Mouse (Mus musculus): ENCODE results near the gene Casc1. TPM values are rescaled to one million over a fixed set of nuclear protein-coding genes. Genes with fewer than 3 reads are reported as not detected.
"Not testable (repeated sequence)": the region's sequence is repeated elsewhere in the genome, so short reads cannot be mapped to it uniquely, and the experiment has no call there.

The Casc1 gene
- polyA plus RNA-seq, 1 experiment from 2014 or later, result 0.70 TPM

DNA sequence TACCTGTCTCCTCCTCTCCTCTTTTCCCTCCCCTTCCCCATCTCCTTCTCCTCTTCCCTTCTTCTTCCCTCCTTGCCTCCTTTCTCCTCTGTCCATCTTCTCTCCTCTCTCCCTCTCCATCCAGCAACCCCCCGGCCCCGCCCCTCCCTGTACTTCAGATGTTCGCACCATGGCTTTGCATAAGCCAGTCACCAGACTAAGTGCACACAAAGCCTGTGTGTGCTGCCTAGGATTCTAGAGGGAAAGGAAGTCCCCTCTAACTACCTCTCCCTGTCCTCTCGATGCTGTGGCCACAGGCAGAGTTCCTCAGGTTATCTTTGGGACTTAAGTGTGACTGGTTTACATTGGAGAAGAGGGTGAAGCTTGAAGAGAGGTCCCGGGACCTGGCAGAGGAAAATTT lies 50.2 kb downstream of the Casc1 start:
- 66% methylated on average over 5 of the region's 5 CpGs for WGBS
- no peak overlapping the region for H3K4me2 ChIP-seq (replicated peaks)
- H3K27ac ChIP-seq (replicated peaks), result no peak overlapping the region
- no peaks in the 10 kb centered on the region for H3K4me1 ChIP-seq
- H3K9me3 ChIP-seq, result no peaks in the 10 kb centered on the region
- H3K9ac ChIP-seq (replicated peaks), result no peak overlapping the region
- H3K4me3 ChIP-seq, result no peak overlapping the region
- no peaks in the 10 kb centered on the region for H3K27me3 ChIP-seq
- H3K36me3 ChIP-seq, result no peaks in the 10 kb centered on the region
- ATAC-seq (ENCODE audit: low FRiP score, low read depth), result no peak

DNA sequence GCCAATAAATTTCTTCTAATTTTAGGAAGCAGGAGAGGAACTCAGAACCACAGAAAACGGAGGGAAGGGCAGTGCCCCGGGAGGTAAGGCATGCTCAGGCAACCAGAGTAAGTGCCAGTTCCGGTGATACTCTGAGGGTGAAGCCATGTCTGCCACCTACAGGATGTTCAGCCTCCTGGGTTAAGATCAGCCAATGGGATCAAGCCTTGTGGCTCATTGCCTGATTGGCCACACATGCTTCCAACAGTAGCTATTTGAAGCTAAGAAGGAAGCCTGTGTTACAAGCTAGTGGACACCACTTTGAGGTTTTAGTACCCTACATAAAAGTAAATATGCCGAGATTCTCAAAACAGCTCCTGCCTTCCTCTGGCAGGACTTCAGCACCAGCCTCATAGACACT lies 52.2 kb downstream of the Casc1 start:
- no peaks in the 10 kb centered on the region for H3K9me3 ChIP-seq
- H3K36me3 ChIP-seq, result no peaks in the 10 kb centered on the region
- no peaks in the 10 kb centered on the region for H3K4me1 ChIP-seq
- no peak overlapping the region for H3K4me3 ChIP-seq
- WGBS, result 76% methylated on average over 4 of the region's 4 CpGs
- no peak overlapping the region for H3K9ac ChIP-seq (replicated peaks)
- no peak overlapping the region for H3K4me2 ChIP-seq (replicated peaks)
- no peak overlapping the region for H3K27ac ChIP-seq (replicated peaks)
- no peaks in the 10 kb centered on the region for H3K27me3 ChIP-seq
- ATAC-seq (ENCODE audit: low FRiP score, low read depth), result no peak

DNA sequence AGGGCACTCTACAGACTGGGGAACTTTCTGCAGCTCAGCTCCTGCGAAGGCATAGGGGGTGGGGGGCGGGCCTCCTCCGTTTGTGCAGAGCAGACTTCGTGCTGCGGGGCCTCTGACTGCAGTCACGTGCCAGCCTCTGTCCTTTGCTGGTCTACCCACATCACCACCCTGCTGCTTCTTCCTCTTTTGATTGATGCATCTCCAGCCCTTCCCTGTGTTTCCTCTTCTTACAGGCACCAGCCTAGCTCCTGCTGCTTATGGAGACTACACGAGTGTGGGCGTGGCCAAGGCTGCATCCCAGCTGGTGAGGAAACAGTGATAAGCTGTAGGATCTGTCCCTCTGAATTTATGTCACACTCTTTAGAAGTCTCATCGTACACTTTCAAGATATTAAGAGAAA lies 61.8 kb downstream of the Casc1 start:
- no peak for ATAC-seq (ENCODE audit: low FRiP score, low read depth)
- H3K4me2 ChIP-seq (replicated peaks), result no peak overlapping the region
- H3K9ac ChIP-seq (replicated peaks), result no peak overlapping the region
- WGBS, result 63% methylated on average over 9 of the region's 9 CpGs
- H3K4me3 ChIP-seq, result no peak overlapping the region
- H3K9me3 ChIP-seq, result no peaks in the 10 kb centered on the region
- H3K27ac ChIP-seq (replicated peaks), result no peak overlapping the region
- H3K36me3 ChIP-seq, result no peaks in the 10 kb centered on the region
- no peaks in the 10 kb centered on the region for H3K27me3 ChIP-seq
- H3K4me1 ChIP-seq, result no peaks in the 10 kb centered on the region

DNA sequence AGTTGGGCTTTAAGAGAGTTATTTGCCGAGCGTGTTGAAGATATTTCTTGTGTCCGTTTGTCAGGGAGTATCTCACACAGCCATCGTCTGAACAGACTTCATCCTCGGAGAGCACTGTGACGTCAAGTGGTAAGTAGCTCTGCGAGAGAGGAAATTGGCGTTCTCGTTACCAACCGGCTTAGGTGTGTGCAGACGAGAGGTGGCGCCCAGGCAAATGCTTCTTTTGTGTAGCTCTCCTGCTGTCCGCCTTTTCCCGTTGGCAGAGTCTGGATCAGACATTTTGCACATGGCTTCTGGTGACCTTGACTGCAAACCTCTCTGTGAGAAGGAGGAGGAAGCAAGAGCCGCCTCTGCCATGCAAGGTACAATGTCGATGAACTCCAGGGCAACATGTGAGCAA lies 63.1 kb downstream of the Casc1 start:
- H3K4me1 ChIP-seq, result no peaks in the 10 kb centered on the region
- no peaks in the 10 kb centered on the region for H3K36me3 ChIP-seq
- H3K4me2 ChIP-seq (replicated peaks), result no peak overlapping the region
- H3K9me3 ChIP-seq, result no peaks in the 10 kb centered on the region
- no peak for ATAC-seq (ENCODE audit: low FRiP score, low read depth)
- H3K4me3 ChIP-seq, result no peak overlapping the region
- no peak overlapping the region for H3K27ac ChIP-seq (replicated peaks)
- WGBS, result 79% methylated on average over 16 of the region's 16 CpGs
- no peaks in the 10 kb centered on the region for H3K27me3 ChIP-seq
- no peak overlapping the region for H3K9ac ChIP-seq (replicated peaks)

DNA sequence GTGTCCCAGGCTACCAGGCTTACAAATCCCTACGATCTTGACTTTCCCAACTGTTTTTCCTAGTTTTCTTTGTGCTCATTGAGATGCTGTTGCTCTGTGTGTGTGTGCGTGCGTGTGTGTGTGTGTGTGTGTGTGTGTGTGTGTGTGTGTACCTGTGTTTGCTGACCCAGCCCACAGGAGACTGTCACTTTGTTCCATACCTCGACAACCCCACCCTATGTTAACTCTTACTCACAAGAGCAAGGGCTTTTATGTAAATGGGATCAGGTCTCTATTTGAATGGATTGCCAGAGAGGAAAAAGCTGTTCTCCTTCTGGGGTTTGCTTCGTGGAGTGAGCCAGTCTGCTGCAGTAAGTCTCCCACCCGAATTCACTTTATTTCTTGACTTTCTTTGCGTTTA lies 65.6 kb downstream of the Casc1 start:
- Histone ChIP-seq H3K4me2 (replicated peaks) (no peak overlapping the region), H3K27ac (replicated peaks) (no peak overlapping the region), H3K9ac (replicated peaks) (no peak overlapping the region), H3K4me1 (no peaks in the 10 kb centered on the region), H3K36me3 (no peaks in the 10 kb centered on the region), H3K9me3 (no peaks in the 10 kb centered on the region), H3K27me3 (no peaks in the 10 kb centered on the region), H3K4me3 (no peak overlapping the region)
- no peak for ATAC-seq (ENCODE audit: low FRiP score, low read depth)
- WGBS, result 61% methylated on average over 7 of the region's 7 CpGs

DNA sequence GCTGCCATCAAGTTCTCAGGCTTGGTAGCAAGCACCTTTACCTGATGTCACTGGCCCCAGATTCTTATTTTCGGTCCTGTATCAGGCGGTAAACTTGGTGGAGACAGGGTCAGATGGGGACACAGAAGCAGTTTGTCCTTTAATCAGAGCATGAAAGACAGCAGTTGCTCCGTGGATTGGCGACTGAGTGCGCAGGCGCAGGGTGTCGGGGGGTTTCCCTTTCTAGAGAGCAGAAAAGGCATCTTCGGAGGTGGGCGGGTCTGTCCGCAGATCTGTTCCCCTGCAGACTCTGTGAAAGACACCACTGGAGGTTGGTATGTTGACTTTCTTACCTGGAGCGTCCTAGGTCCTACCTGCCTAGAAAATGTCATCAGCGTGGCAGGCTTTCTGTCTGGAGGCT lies 69.0 kb downstream of the Casc1 start:
- Histone ChIP-seq H3K27ac (replicated peaks) (no peak overlapping the region), H3K4me2 (replicated peaks) (no peak overlapping the region), H3K9ac (replicated peaks) (no peak overlapping the region), H3K9me3 (no peaks in the 10 kb centered on the region), H3K4me1 (no peaks in the 10 kb centered on the region), H3K27me3 (no peaks in the 10 kb centered on the region), H3K36me3 (no peaks in the 10 kb centered on the region), H3K4me3 (no peak overlapping the region)
- 87% methylated on average over 12 of the region's 12 CpGs for WGBS
- ATAC-seq (ENCODE audit: low FRiP score, low read depth), result no peak

DNA sequence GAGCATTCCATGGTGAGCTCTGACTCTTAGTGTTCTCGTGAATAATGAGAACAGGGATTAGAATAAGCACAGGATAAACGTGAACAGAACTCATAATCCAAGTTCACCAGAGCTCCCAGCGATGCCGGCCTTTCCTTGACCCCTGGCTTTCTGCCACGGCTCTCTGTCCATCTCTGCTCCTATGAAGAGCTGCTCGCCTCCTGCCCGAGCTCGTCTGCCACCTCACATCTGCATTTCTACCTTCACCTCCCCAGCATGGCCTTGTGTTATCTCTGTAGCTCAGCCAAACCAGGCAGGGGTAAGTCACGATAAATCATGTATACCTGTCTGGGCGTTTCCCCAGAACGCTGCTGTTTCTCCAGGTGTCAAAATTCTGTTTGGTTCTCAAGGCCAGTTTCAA lies 70.1 kb downstream of the Casc1 start:
- H3K27me3 ChIP-seq, result no peaks in the 10 kb centered on the region
- no peak overlapping the region for H3K9ac ChIP-seq (replicated peaks)
- no peaks in the 10 kb centered on the region for H3K4me1 ChIP-seq
- H3K4me2 ChIP-seq (replicated peaks), result no peak overlapping the region
- 66% methylated on average over 11 of the region's 11 CpGs for WGBS
- no peak for ATAC-seq (ENCODE audit: low FRiP score, low read depth)
- no peak overlapping the region for H3K4me3 ChIP-seq
- H3K36me3 ChIP-seq, result no peaks in the 10 kb centered on the region
- no peak overlapping the region for H3K27ac ChIP-seq (replicated peaks)
- no peaks in the 10 kb centered on the region for H3K9me3 ChIP-seq

DNA sequence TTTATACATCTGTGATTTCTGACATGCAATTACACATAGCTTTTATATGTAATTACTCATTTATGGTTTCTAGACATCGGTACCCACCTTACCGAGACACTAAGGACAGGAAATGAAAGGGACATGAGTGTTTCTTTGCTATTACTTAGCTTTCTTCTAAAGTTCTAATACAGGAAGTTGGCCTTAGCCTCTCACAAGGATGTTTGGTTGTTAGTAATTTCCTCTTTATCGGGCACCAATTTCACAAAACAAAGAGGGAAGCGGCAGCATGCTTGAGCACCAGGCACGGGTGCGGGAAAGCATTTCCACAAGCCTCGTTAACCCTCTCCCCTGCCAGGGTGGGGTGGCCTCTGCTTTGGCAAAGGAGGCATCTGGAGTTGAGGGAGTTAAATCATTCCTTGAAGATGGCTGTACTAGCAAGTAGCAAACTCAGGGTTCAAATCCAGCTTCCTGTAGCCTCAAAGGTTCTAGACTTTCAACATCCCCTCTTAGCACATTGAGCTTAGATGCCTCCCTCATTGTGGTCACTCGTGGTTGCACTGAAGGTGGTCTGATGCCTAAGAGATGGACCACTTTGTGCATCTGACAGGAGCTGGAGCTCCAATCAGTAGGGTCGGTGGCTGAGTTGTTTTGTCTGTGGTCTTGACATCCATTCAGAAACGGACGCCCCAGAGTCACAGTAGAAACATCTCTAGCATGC lies 70.9 kb downstream of the Casc1 start:
- no peaks in the 10 kb centered on the region for H3K36me3 ChIP-seq
- 89% methylated on average over 11 of the region's 11 CpGs for WGBS
- H3K4me2 ChIP-seq (replicated peaks), result no peak overlapping the region
- no peak overlapping the region for H3K4me3 ChIP-seq
- ATAC-seq (ENCODE audit: low FRiP score, low read depth), result no peak
- no peaks in the 10 kb centered on the region for H3K27me3 ChIP-seq
- no peaks in the 10 kb centered on the region for H3K4me1 ChIP-seq
- no peak overlapping the region for H3K27ac ChIP-seq (replicated peaks)
- H3K9ac ChIP-seq (replicated peaks), result no peak overlapping the region
- no peaks in the 10 kb centered on the region for H3K9me3 ChIP-seq

DNA sequence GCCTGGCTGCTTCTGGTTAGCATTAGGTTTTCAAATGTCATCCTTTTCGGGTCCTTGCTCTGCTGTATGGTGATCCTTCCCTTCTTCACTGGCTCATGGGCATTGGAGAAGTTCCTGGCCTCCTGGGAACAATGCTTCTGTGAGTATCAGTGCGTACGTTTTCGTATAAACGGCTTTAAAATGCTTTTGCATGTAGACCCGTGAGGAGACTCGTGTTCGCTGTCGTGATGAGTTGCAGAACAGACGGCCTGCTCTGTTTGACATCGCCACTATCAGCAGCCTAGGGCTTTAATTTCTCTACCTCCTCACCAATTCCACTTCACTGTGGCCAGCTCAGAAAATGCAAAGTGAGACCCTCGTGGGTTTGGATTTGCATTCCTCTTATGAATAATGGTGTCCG lies 71.6 kb downstream of the Casc1 start:
- H3K27ac ChIP-seq (replicated peaks), result no peak overlapping the region
- no peak overlapping the region for H3K9ac ChIP-seq (replicated peaks)
- ATAC-seq (ENCODE audit: low FRiP score, low read depth), result no peak
- H3K27me3 ChIP-seq, result no peaks in the 10 kb centered on the region
- no peak overlapping the region for H3K4me3 ChIP-seq
- H3K4me2 ChIP-seq (replicated peaks), result no peak overlapping the region
- no peaks in the 10 kb centered on the region for H3K9me3 ChIP-seq
- H3K36me3 ChIP-seq, result no peaks in the 10 kb centered on the region
- H3K4me1 ChIP-seq, result no peaks in the 10 kb centered on the region
- 88% methylated on average over 13 of the region's 13 CpGs for WGBS

DNA sequence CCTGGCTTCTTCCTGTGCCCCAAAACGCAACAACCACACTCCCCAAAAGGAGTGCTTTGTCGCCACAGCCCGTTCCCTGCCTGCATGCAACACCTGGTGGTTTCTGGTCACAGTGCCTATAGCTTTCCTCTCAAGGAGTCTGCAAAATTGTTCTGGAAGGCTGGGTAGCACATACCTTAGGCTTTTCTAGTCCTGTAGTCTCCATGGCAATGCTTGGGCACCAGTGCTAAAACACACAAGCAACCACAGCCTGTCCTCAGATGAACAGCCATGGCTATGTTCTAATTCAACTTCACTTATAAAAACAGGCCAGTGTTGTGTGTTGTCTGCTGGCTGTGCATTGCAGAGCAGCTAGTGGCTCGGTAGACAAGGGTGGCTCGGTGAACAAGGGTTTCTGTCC lies 74.0 kb downstream of the Casc1 start:
- Histone ChIP-seq H3K9ac (replicated peaks) (no peak overlapping the region), H3K4me3 (no peak overlapping the region), H3K9me3 (no peaks in the 10 kb centered on the region), H3K27ac (replicated peaks) (no peak overlapping the region), H3K36me3 (no peaks in the 10 kb centered on the region), H3K27me3 (no peaks in the 10 kb centered on the region), H3K4me2 (replicated peaks) (no peak overlapping the region), H3K4me1 (peaks cover 3% of the 10 kb centered on the region; the same call in 1 of the 2 replicates)
- WGBS, result 88% methylated on average over 5 of the region's 5 CpGs
- no peak for ATAC-seq (ENCODE audit: low FRiP score, low read depth)

DNA sequence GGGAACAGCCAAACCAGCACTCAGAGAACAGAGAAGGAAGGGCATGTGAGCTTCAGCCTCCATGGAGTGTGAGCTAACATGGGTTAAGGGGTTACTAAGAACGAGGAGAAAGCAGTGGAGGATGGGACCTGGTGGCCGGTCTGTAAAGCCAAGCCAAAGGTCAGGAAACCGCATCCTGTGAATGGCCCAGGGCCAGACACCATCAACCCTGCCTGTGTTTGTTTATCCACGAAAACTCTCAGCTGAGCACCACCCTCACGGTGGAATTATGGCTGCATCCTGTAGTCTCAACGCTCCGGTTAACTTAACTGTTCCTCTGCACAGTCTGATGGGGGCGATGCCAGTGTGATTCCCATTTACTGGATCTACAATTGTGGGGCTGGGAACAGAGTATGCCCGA lies 75.0 kb downstream of the Casc1 start:
- peaks cover 3% of the 10 kb centered on the region; the same call in 1 of the 2 replicates for H3K4me1 ChIP-seq
- 71% methylated on average over 9 of the region's 9 CpGs for WGBS
- H3K36me3 ChIP-seq, result no peaks in the 10 kb centered on the region
- ATAC-seq (ENCODE audit: low FRiP score, low read depth), result no peak
- H3K9ac ChIP-seq (replicated peaks), result no peak overlapping the region
- no peak overlapping the region for H3K4me3 ChIP-seq
- no peaks in the 10 kb centered on the region for H3K9me3 ChIP-seq
- H3K27me3 ChIP-seq, result no peaks in the 10 kb centered on the region
- no peak overlapping the region for H3K4me2 ChIP-seq (replicated peaks)
- no peak overlapping the region for H3K27ac ChIP-seq (replicated peaks)

DNA sequence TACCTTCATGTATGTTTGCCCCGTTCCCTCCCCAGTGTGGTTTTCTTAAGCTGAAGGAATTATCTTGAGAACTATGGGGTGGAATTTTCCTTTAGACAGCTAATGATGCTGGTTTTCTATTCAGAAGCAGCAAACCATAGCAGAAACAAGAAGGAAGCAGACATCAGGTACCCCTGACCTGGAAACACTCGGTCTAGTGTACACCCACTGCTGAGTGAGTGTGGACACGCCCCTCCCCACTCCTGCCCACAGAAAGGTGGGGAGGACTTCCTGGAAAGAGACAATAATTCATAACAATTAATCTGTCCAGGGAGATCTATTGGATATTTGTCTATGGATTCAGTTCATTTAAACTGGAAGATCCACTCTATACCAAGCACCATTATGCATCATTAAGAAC lies 75.5 kb downstream of the Casc1 start:
- H3K27ac ChIP-seq (replicated peaks), result no peak overlapping the region
- no peaks in the 10 kb centered on the region for H3K9me3 ChIP-seq
- no peak for ATAC-seq (ENCODE audit: low FRiP score, low read depth)
- no peaks in the 10 kb centered on the region for H3K27me3 ChIP-seq
- WGBS, result 82% methylated on average over 3 of the region's 3 CpGs
- no peak overlapping the region for H3K4me3 ChIP-seq
- H3K4me2 ChIP-seq (replicated peaks), result no peak overlapping the region
- H3K36me3 ChIP-seq, result no peaks in the 10 kb centered on the region
- H3K9ac ChIP-seq (replicated peaks), result no peak overlapping the region
- H3K4me1 ChIP-seq, result peaks cover 3% of the 10 kb centered on the region; the same call in 1 of the 2 replicates

DNA sequence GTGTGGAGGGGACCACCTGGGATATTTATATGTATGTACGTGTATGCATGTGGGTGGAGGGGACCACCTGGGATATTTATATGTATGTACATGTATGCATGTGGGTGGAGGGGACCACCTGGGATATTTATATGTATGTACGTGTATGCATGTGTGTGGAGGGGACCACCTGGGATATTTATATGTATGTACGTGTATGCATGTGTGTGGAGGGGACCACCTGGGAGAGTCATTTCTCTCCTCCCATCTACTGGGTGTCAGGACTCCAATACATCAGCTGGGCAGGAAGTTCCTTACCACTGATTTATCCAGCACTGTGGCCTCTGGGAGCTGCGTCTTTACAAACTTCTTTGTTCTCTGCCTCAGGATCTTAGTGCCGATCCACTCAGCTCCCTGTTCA lies 77.8 kb downstream of the Casc1 start:
- H3K4me1 ChIP-seq; H3K9me3 ChIP-seq; H3K36me3 ChIP-seq; H3K9ac ChIP-seq (replicated peaks); ATAC-seq (ENCODE audit: low FRiP score, low read depth); H3K4me3 ChIP-seq; H3K27me3 ChIP-seq; H3K4me2 ChIP-seq (replicated peaks); H3K27ac ChIP-seq (replicated peaks): not testable (repeated sequence)
- WGBS, result 82% methylated on average over 5 of the region's 5 CpGs
